Mouse (Mus musculus) stomach, embryonic 16.5 days (tissue): Measurements from ENCODE around the gene Rps6kl1. TPM values are rescaled to one million over a fixed set of nuclear protein-coding genes. Genes with fewer than 3 reads are reported as not detected.

ENCODE experiments used
- ATAC-seq: fragments of 200-750 bp; cut with Nextera tagmentation; 2 replicates; pipeline ENCODE4 v1.8.0; 2017; ENCODE audit warnings: moderate number of reproducible peaks, moderate TSS enrichment; ENCODE audit not compliant: insufficient read depth, low FRiP score
- H3K27ac ChIP-seq: fragments of 300-500 bp; sonication (generic); 2 replicates; pipeline ENCODE4 v1.5.1; 2014; ENCODE audit warnings: low read length
- H3K27me3 ChIP-seq: fragments of 300-500 bp; sonication (generic); 2 replicates; pipeline ENCODE4 v1.6.1; 2014; ENCODE audit warnings: low read length, control low read depth, mixed read lengths; ENCODE audit not compliant: control insufficient read depth, insufficient read depth
- H3K36me3 ChIP-seq: fragments of 300-500 bp; sonication (generic); 2 replicates; pipeline ENCODE4 v1.6.1; 2014; ENCODE audit warnings: low read length; ENCODE audit not compliant: control insufficient read depth, insufficient read depth
- H3K4me1 ChIP-seq: fragments of 300-500 bp; sonication (generic); 2 replicates; pipeline ENCODE4 v1.6.1; 2014; ENCODE audit warnings: low read length, control low read depth, mixed read lengths; ENCODE audit not compliant: control insufficient read depth, insufficient read depth
- H3K4me2 ChIP-seq: fragments of 300-500 bp; sonication (generic); 2 replicates; pipeline ENCODE4 v1.6.1; 2014; ENCODE audit warnings: low read depth, low read length, mixed read lengths
- H3K4me3 ChIP-seq: fragments of 300-500 bp; sonication (generic); replicated peaks from 2 replicates; pipeline ENCODE4 v1.5.1; 2014; ENCODE audit warnings: mild to moderate bottlenecking, low read length
- H3K9ac ChIP-seq: fragments of 300-500 bp; sonication (generic); 2 replicates; pipeline ENCODE4 v1.6.1; 2014; ENCODE audit warnings: low read length
- H3K9me3 ChIP-seq: fragments of 300-500 bp; sonication (generic); replicated peaks from 2 replicates; pipeline ENCODE4 v1.6.1; 2016; ENCODE audit warnings: low read length, control low read depth; ENCODE audit not compliant: control insufficient read depth
- WGBS: fragments of 180-500 bp; shearing (Covaris S2); extraction: QIAGEN DNeasy Blood & Tissue Kit; methylation state at CpG from one replicate; pipeline ENCODE4 v1.1.7; 2014; 5-methylcytosine and 5-hydroxymethylcytosine counted together
- polyA plus RNA-seq: library from polyadenylated mRNA; unstranded; fragments of >200 nt; fragmentation: Nextera tagmentation; extraction: Ambion mirVana; gene quantifications from 2 replicates; pipeline ENCODE4 v1.2.1, GENCODE M21; 2015

Gene Rps6kl1
- 1.3 and 1.8 TPM in 2 replicates for polyA plus RNA-seq

GRCm38 (mm10) chr12:85151002-85151774 lies at the start of gene Rps6kl1:
Rps6kl1 (minus strand) TSS chr12:85151264.
- no peaks in the 10 kb centered on the region for H3K9me3 ChIP-seq
- H3K36me3 ChIP-seq: no peaks in the 10 kb centered on the region
- peak within 1 kb of the TSS; percentile 39 for H3K9ac ChIP-seq
- peak; percentile 66; the same call in 1 of the 2 replicates for ATAC-seq
- 17% methylated on average over 28 of the region's 28 CpGs for WGBS
- H3K27me3 ChIP-seq: peaks cover 15% of the 10 kb centered on the region
- H3K4me2 ChIP-seq: peak within 1 kb of the TSS; percentile 44
- H3K4me3 ChIP-seq: peak within 1 kb of the TSS; percentile 26
- peaks cover 12% of the 10 kb centered on the region for H3K4me1 ChIP-seq
- no peak within 1 kb of the TSS for H3K27ac ChIP-seq

- Histone ChIP-seq H3K9ac (no peak overlapping the region), H3K4me1 (peaks cover 34% of the 10 kb centered on the region), H3K36me3 (no peaks in the 10 kb centered on the region), H3K4me3 (no peak overlapping the region), H3K4me2 (no peak overlapping the region), H3K27me3 (no peaks in the 10 kb centered on the region), H3K9me3 (no peaks in the 10 kb centered on the region), H3K27ac (no peak overlapping the region)
- WGBS: 83% methylated on average over 1 of the region's 1 CpGs
- no peak for ATAC-seq
These were observed 48.9 kb upstream of the Rps6kl1 start for GRCm38 (mm10) chr12:85199954-85200353.

DNA sequence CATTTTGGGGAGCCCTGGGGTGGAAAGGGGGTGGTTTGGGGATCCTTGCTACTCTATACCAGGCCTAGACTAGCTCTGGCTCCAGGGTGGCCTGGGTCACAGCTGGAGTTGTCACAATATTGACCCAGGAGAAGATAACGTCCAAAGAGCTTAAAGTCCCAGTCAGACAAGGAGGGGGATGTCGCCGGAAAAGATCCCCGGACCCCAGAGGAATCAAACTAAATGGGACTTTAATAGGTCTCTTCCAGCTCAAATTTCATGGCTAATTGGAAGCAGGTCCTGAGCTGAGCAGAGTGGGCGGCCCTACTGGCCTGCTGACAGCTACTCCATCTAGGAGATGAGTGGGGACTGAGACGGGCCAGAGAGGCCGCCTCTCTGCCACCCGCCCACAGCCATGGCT lies 46.9 kb upstream of the Rps6kl1 start:
- peak overlapping the region; percentile 16; the same call in 1 of the 2 replicates for H3K27ac ChIP-seq
- 35% methylated on average over 8 of the region's 8 CpGs for WGBS
- no peak overlapping the region for H3K9ac ChIP-seq
- no peaks in the 10 kb centered on the region for H3K27me3 ChIP-seq
- no peak overlapping the region for H3K4me3 ChIP-seq
- no peaks in the 10 kb centered on the region for H3K9me3 ChIP-seq
- peaks cover 49% of the 10 kb centered on the region for H3K4me1 ChIP-seq
- H3K36me3 ChIP-seq: no peaks in the 10 kb centered on the region
- no peak overlapping the region for H3K4me2 ChIP-seq
- no peak for ATAC-seq

GRCm38 (mm10) chr12:85197371-85197770 lies 46.3 kb upstream of the Rps6kl1 start:
- H3K27ac ChIP-seq: no peak overlapping the region; the same call in 1 of the 2 replicates
- 63% methylated on average over 7 of the region's 7 CpGs for WGBS
- no peak overlapping the region for H3K4me3 ChIP-seq

GRCm38 (mm10) chr12:85196191-85196590 lies 45.1 kb upstream of the Rps6kl1 start:
- H3K4me1 ChIP-seq: peaks cover 46% of the 10 kb centered on the region
- peak overlapping the region; percentile 0; the same call in 1 of the 2 replicates for H3K9ac ChIP-seq
- H3K27ac ChIP-seq: no peak overlapping the region
- H3K4me2 ChIP-seq: no peak overlapping the region
- H3K9me3 ChIP-seq: no peaks in the 10 kb centered on the region
- 78% methylated on average over 10 of the region's 10 CpGs for WGBS
- no peaks in the 10 kb centered on the region for H3K36me3 ChIP-seq
- no peaks in the 10 kb centered on the region for H3K27me3 ChIP-seq
- ATAC-seq: no peak
- no peak overlapping the region for H3K4me3 ChIP-seq

More at GRCm38 (mm10) chr12:85197371-85197770, 46.3 kb upstream of the Rps6kl1 start:
- no peak overlapping the region for H3K4me2 ChIP-seq
- no peak for ATAC-seq
- H3K9me3 ChIP-seq: no peaks in the 10 kb centered on the region
- no peak overlapping the region for H3K9ac ChIP-seq
- H3K36me3 ChIP-seq: no peaks in the 10 kb centered on the region
- peaks cover 52% of the 10 kb centered on the region for H3K4me1 ChIP-seq
- no peaks in the 10 kb centered on the region for H3K27me3 ChIP-seq

- H3K4me2 ChIP-seq: no peak overlapping the region
- WGBS: 52% methylated on average over 5 of the region's 5 CpGs
- peak; percentile 12; the same call in 1 of the 2 replicates for ATAC-seq
- H3K4me1 ChIP-seq: peaks cover 42% of the 10 kb centered on the region
- H3K9ac ChIP-seq: no peak overlapping the region
- H3K27ac ChIP-seq: peak overlapping the region; percentile 31; the same call in 1 of the 2 replicates
- H3K27me3 ChIP-seq: no peaks in the 10 kb centered on the region
- H3K4me3 ChIP-seq: no peak overlapping the region
- H3K36me3 ChIP-seq: no peaks in the 10 kb centered on the region
- H3K9me3 ChIP-seq: no peaks in the 10 kb centered on the region
These were observed 44.0 kb upstream of the Rps6kl1 start for GRCm38 (mm10) chr12:85195086-85195485.

DNA sequence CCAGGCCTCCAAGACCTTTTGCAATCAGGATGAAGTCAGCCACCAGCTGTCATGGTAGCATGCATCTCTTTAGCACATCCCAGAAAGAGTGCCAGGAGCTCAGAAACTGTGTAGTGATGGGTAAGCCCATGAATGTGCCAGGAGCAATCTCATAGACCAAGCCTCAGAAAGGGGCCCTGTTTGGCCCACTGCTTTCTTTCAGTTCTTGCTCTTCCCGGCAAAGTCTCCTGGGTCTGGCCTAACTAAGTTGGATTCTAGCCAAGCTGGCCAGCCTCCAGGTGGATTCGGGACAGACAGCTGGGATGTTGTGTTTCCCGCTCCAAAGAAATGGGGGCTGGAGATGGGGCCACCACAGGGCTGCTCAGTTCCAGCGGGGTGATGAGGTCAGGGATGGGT lies 43.6 kb upstream of the Rps6kl1 start:
- no peak overlapping the region for H3K4me3 ChIP-seq
- WGBS: 33% methylated on average over 4 of the region's 4 CpGs
- H3K36me3 ChIP-seq: no peaks in the 10 kb centered on the region
- no peaks in the 10 kb centered on the region for H3K27me3 ChIP-seq
- H3K9me3 ChIP-seq: no peaks in the 10 kb centered on the region
- H3K9ac ChIP-seq: no peak overlapping the region
- H3K27ac ChIP-seq: peak overlapping the region; percentile 77
- H3K4me2 ChIP-seq: no peak overlapping the region
- peak; percentile 77 for ATAC-seq
- peaks cover 42% of the 10 kb centered on the region for H3K4me1 ChIP-seq

GRCm38 (mm10) chr12:85193923-85194622 lies 43.0 kb upstream of the Rps6kl1 start:
- H3K4me1 ChIP-seq: peaks cover 42% of the 10 kb centered on the region
- peak overlapping the region; percentile 11; the same call in 1 of the 2 replicates for H3K9ac ChIP-seq
- no peaks in the 10 kb centered on the region for H3K36me3 ChIP-seq
- H3K9me3 ChIP-seq: no peaks in the 10 kb centered on the region
- no peaks in the 10 kb centered on the region for H3K27me3 ChIP-seq
- peak; percentile 6; the same call in 1 of the 2 replicates for ATAC-seq
- WGBS: 79% methylated on average over 11 of the region's 11 CpGs
- H3K4me3 ChIP-seq: no peak overlapping the region
- peak overlapping the region; percentile 77 for H3K27ac ChIP-seq
- H3K4me2 ChIP-seq: no peak overlapping the region

DNA sequence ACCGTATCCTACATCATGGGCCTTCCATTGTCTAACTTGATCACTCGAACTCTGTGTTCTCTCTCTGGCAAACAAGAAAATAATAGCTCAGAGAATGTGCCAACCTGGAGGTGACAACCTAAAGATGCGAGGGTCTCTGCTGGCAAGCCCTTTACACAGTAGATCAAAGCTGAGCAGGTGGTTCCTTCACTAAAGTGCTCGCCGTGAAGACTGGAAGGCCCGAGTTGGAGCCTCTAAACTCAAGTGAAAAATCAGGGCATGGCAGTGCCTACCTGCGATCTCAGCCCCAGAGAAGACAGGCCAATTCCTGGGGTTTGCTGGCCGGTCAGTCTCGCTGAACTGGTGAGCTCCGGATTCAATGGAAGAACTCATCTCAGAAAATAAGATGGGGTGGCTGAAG lies 42.1 kb upstream of the Rps6kl1 start:
- Histone ChIP-seq H3K9ac (no peak overlapping the region), H3K4me2 (peak overlapping the region; percentile 28; the same call in 1 of the 2 replicates), H3K9me3 (no peaks in the 10 kb centered on the region), H3K4me1 (peaks cover 40% of the 10 kb centered on the region), H3K27me3 (no peaks in the 10 kb centered on the region), H3K36me3 (no peaks in the 10 kb centered on the region), H3K4me3 (no peak overlapping the region), H3K27ac (no peak overlapping the region)
- no peak for ATAC-seq
- 82% methylated on average over 10 of the region's 10 CpGs for WGBS
